Mouse (Mus musculus) lung, postnatal 0 days (tissue): ENCODE results near the gene Ube2e3. TPM values are rescaled to one million over a fixed set of nuclear protein-coding genes. Genes with fewer than 3 reads are reported as not detected.

Experiments used
- ATAC-seq: fragments of 200-750 bp; cut with Nextera tagmentation; 2 replicates; pipeline ENCODE4 v1.8.0; 2017; ENCODE audit warnings: moderate library complexity
- DNase-seq: peaks from one replicate; pipeline ENCODE4 v3.0.0-alpha.2; 2016; ENCODE audit warnings: low spot score
- H3K27ac ChIP-seq: fragments of 300-500 bp; sonication (generic); 2 replicates; pipeline ENCODE4 v1.5.1; 2014; ENCODE audit warnings: antibody characterized with exemption, mild to moderate bottlenecking, low read length, mixed read lengths
- H3K27me3 ChIP-seq: fragments of 300-500 bp; sonication (generic); replicated peaks from 2 replicates; pipeline ENCODE4 v1.6.1; 2014; ENCODE audit warnings: low read length, mixed read lengths; ENCODE audit not compliant: insufficient read depth
- H3K36me3 ChIP-seq: fragments of 300-500 bp; sonication (generic); 2 replicates; pipeline ENCODE4 v1.6.1; 2014; ENCODE audit warnings: low read length, mixed read lengths; ENCODE audit not compliant: insufficient read depth
- H3K4me1 ChIP-seq: fragments of 300-500 bp; sonication (generic); 2 replicates; pipeline ENCODE4 v1.6.1; 2014; ENCODE audit warnings: antibody characterized with exemption, low read depth, low read length, mixed read lengths; ENCODE audit not compliant: insufficient read depth
- H3K4me2 ChIP-seq: fragments of 300-500 bp; sonication (generic); replicated peaks from 2 replicates; pipeline ENCODE4 v1.6.1; 2014; ENCODE audit warnings: low read depth, mild to moderate bottlenecking, low read length, moderate library complexity, mixed read lengths
- H3K4me3 ChIP-seq: fragments of 300-500 bp; sonication (generic); 2 replicates; pipeline ENCODE4 v1.5.1; 2014; ENCODE audit warnings: low read depth, low read length
- H3K9ac ChIP-seq: fragments of 300-500 bp; sonication (generic); replicated peaks from 2 replicates; pipeline ENCODE4 v1.6.1; 2014; ENCODE audit warnings: low read depth, mild to moderate bottlenecking
- H3K9me3 ChIP-seq: fragments of 300-500 bp; sonication (generic); 2 replicates; pipeline ENCODE4 v1.6.1; 2016; ENCODE audit warnings: low read length, mixed read lengths
- CTCF ChIP-seq: IDR thresholded peaks from 2 replicates; pipeline ENCODE4 v1.5.1; 2016; ENCODE audit warnings: antibody characterized with exemption, mild to moderate bottlenecking
- EP300 ChIP-seq: IDR thresholded peaks from 2 replicates; pipeline ENCODE4 v1.6.1; 2016; ENCODE audit warnings: antibody characterized with exemption, mild to moderate bottlenecking, control low read depth
- WGBS: fragments of 180-500 bp; shearing (Covaris S2); extraction: QIAGEN DNeasy Blood & Tissue Kit; methylation state at CpG from one replicate; pipeline ENCODE4 v1.1.7; 2014; 5-methylcytosine and 5-hydroxymethylcytosine counted together
- polyA plus RNA-seq: library from polyadenylated mRNA; unstranded; fragments of >200 nt; fragmentation: Nextera tagmentation; extraction: Ambion mirVana; gene quantifications from 2 replicates; pipeline ENCODE4 v1.2.1, GENCODE M21; 2015

Gene Ube2e3
- polyA plus RNA-seq, 1 experiment from 2014 or later: 94.7 TPM

- peak; percentile 70 for DNase-seq
- Histone ChIP-seq H3K4me1 (no peaks in the 10 kb centered on the region), H3K4me3 (no peak overlapping the region), H3K9me3 (no peaks in the 10 kb centered on the region), H3K9ac (no peak overlapping the region), H3K27me3 (no peaks in the 10 kb centered on the region), H3K4me2 (no peak overlapping the region), H3K27ac (no peak overlapping the region), H3K36me3 (no peaks in the 10 kb centered on the region)
- ATAC-seq: no peak
- TF ChIP-seq CTCF: peak; percentile 82
- TF ChIP-seq EP300: no peak
- WGBS: 18% methylated on average over 3 of the region's 3 CpGs
Observed at GRCm38 (mm10) chr2:78959451-78959850, 91.5 kb downstream of the Ube2e3 start.

GRCm38 (mm10) chr2:78960288-78960687 lies 92.4 kb downstream of the Ube2e3 start:
- ATAC-seq: no peak
- H3K27ac ChIP-seq: no peak overlapping the region
- no peak overlapping the region for H3K9ac ChIP-seq

GRCm38 (mm10) chr2:78961023-78961422 lies 93.1 kb downstream of the Ube2e3 start:
- Histone ChIP-seq H3K4me1 (no peaks in the 10 kb centered on the region), H3K4me2 (no peak overlapping the region), H3K27ac (no peak overlapping the region), H3K36me3 (no peaks in the 10 kb centered on the region), H3K4me3 (no peak overlapping the region), H3K9me3 (no peaks in the 10 kb centered on the region), H3K27me3 (no peaks in the 10 kb centered on the region), H3K9ac (no peak overlapping the region)
- DNase-seq (no peak), ATAC-seq (no peak)
- TF ChIP-seq EP300 (no peak), CTCF (no peak)
- WGBS: 82% methylated on average over 7 of the region's 7 CpGs

More at GRCm38 (mm10) chr2:78960288-78960687, 92.4 kb downstream of the Ube2e3 start:
- Histone ChIP-seq H3K9me3 (no peaks in the 10 kb centered on the region), H3K4me1 (no peaks in the 10 kb centered on the region), H3K4me2 (no peak overlapping the region), H3K36me3 (no peaks in the 10 kb centered on the region), H3K27me3 (no peaks in the 10 kb centered on the region), H3K4me3 (no peak overlapping the region)
- WGBS: 81% methylated on average over 5 of the region's 5 CpGs
- no peak for TF ChIP-seq EP300
- no peak for TF ChIP-seq CTCF
- DNase-seq: no peak

- Histone ChIP-seq H3K27ac (no peak overlapping the region), H3K4me1 (peaks cover 2% of the 10 kb centered on the region; the same call in 1 of the 2 replicates), H3K27me3 (no peaks in the 10 kb centered on the region), H3K4me3 (no peak overlapping the region), H3K9ac (no peak overlapping the region), H3K9me3 (no peaks in the 10 kb centered on the region), H3K36me3 (no peaks in the 10 kb centered on the region), H3K4me2 (no peak overlapping the region)
- DNase-seq (no peak), ATAC-seq (no peak)
- no peak for TF ChIP-seq CTCF
- TF ChIP-seq EP300: no peak
- WGBS: 34% methylated on average over 7 of the region's 7 CpGs
Observed at GRCm38 (mm10) chr2:78961580-78961979, 93.7 kb downstream of the Ube2e3 start.

GRCm38 (mm10) chr2:78964995-78965394 lies 97.1 kb downstream of the Ube2e3 start:
- Histone ChIP-seq H3K27ac (no peak overlapping the region), H3K4me3 (no peak overlapping the region), H3K4me2 (no peak overlapping the region), H3K36me3 (no peaks in the 10 kb centered on the region), H3K4me1 (peaks cover 3% of the 10 kb centered on the region; the same call in 1 of the 2 replicates), H3K27me3 (no peaks in the 10 kb centered on the region), H3K9me3 (no peaks in the 10 kb centered on the region), H3K9ac (no peak overlapping the region)
- ATAC-seq (no peak), DNase-seq (no peak)
- TF ChIP-seq CTCF (no peak), EP300 (no peak)
- WGBS: 94% methylated on average over 2 of the region's 2 CpGs

- Histone ChIP-seq H3K9me3 (no peaks in the 10 kb centered on the region), H3K36me3 (no peaks in the 10 kb centered on the region), H3K27ac (no peak overlapping the region), H3K4me1 (peaks cover 3% of the 10 kb centered on the region; the same call in 1 of the 2 replicates), H3K4me2 (no peak overlapping the region), H3K9ac (no peak overlapping the region), H3K4me3 (no peak overlapping the region), H3K27me3 (no peaks in the 10 kb centered on the region)
- WGBS: 58% methylated on average over 6 of the region's 6 CpGs
- ATAC-seq: no peak
- TF ChIP-seq EP300 (no peak), CTCF (no peak)
- no peak for DNase-seq
Observed at GRCm38 (mm10) chr2:78965396-78965795, 97.5 kb downstream of the Ube2e3 start.

- Histone ChIP-seq H3K9me3 (no peaks in the 10 kb centered on the region), H3K4me3 (no peak overlapping the region), H3K36me3 (no peaks in the 10 kb centered on the region), H3K4me1 (peaks cover 3% of the 10 kb centered on the region; the same call in 1 of the 2 replicates), H3K9ac (no peak overlapping the region), H3K27me3 (no peaks in the 10 kb centered on the region), H3K27ac (no peak overlapping the region), H3K4me2 (no peak overlapping the region)
- ATAC-seq (no peak), DNase-seq (no peak)
- TF ChIP-seq EP300 (no peak), CTCF (no peak)
- 58% methylated on average over 6 of the region's 6 CpGs for WGBS
Observed at GRCm38 (mm10) chr2:78970088-78970487, 102.2 kb downstream of the Ube2e3 start.
